Mouse (Mus musculus) lung, postnatal 25 days (tissue): ENCODE measurements around the gene Chek2.

Experiments used
- DNase-seq: peaks from one replicate; pipeline ENCODE4 v3.0.0; 2022; ENCODE audit warnings: low spot score

The Chek2 gene

DNA sequence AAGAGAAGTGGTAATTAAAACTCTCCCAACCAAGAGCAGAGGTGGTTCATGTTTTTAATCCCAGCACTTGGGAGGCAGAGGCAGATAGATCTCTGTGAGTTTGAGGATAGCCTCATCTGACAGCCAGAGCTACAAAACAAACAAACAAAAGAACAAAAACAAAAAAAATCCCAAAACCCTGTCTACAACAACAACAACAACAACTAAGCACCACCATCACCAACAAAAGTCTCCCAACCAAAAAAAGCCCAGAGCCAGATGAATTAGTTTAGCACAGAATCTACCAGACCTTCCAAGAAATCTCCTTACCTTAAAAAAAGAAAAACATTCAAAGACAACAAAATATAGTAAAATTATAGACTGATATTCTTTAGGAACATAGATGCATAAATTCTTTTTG, 60.6 kb downstream of the Chek2 start:
- DNase-seq: no peak

DNA sequence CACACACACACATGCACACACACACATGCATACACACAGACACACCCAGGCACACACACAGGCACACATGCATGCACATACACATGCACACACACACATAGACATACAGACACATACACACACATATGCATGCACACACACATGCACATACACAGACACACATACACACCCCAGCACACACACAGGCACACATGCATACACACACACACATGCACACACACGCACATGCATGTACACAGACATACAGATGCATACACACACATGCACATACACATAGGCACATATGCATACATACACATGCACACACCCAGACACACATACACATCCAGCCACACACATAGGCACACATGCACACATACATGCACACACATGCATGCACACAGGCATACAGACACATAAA, 66.9 kb downstream of the Chek2 start:
- DNase-seq: no peak

DNA sequence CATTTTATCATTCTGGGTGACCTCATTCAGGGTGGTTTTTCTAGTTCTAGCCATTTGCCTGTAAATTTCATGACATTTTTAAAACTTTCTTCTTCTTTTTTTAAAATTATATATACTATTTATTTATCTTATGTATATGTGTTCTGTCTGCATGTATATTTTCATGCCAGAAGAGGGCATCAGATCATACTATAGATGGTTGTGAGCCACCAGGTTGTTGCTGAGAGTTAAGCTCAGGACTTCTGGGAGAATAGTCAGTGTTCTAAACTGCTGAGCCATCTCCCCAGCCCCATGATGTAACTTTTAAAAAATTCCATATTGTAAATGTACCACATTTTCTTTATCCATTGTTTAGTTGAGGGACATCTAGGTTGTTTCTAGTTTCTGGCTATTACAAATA, 69.1 kb downstream of the Chek2 start:
- DNase-seq: no peak

DNA sequence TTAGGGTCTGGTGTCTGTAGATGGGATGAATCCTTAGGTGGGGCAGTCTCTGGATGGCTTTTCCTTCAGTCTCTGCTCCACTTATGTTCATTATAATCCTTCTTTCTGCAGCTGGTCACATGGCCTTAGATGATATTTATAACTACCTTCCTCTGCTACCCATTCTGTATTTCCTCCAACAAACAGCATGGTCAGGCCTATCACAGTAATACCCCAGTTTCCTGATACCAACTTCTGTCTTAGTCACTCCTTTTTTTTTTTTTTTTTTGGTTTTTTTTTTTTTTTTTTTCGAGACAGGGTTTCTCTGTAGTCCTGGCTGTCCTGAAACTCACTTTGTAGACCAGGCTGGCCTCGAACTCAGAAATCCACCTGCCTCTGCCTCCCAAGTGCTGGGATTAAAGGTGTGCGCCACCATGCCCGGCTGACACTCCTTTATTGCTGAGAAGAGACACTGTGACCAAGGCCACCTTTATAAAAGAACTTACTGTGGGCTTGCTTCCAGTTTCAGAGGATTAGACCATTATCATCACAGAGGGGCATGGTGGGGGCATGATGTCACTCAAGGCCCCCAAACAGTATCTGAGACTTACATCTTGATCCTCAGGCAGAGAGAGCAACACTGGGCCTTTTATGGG, 70.3 kb downstream of the Chek2 start:
- no peak for DNase-seq

DNA sequence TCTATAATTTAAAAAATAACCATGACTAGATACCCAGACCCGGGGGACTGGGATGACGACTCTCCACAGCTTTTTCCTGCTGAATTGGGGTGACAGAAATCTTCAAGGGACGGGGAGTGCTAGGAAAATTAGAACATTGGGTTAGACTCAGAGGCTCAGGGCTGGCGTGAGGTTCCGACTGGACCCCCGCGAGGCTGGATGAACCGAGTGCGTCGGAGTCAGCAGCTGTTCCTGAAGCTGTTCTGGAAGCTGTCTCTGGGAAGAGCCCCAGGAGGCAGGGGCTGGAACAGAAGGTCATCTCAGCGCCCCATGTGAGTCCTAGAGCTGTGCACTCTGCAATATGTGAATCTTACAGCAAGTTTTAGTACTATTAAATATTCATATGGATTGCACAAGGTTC, 75.1 kb downstream of the Chek2 start:
- DNase-seq: no peak

DNA sequence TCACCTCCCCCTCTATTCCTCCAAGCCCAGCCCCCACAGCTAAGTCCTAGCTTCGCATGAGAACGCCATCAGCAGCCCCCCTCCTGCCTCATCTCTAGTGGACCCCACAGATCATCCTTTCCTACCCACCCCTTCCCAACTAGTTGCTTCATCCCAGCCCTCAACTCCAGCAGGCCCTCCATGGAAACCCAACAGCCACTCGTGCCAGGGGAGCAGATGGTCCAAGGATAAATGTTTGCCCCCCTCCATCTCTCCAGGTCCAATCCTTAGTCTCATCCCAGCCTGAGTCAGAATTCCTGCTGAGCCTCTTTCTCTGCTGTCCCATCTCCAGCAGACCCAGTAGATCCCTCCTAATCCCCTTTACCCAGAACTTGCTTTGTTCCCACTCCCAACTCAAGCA, 76.5 kb downstream of the Chek2 start:
- DNase-seq: no peak

DNA sequence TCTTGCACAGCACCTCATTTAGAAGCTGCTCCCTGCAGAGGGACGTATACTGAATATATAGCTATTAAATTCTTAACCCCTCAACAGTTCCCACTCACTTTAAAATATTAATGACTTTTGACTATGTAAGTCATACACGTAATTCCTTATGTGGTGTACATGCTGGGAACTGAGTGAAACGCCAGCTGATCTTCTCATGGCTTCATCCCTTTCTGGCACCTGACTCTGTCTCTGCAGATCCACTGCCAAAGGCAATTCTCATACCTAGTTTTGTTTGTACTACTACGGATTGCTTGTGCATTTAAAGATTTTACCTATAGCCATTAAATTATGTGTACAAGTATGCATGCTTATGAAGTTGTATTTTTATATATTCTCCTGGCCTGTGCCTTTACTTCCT, 79.8 kb downstream of the Chek2 start:
- no peak for DNase-seq

DNA sequence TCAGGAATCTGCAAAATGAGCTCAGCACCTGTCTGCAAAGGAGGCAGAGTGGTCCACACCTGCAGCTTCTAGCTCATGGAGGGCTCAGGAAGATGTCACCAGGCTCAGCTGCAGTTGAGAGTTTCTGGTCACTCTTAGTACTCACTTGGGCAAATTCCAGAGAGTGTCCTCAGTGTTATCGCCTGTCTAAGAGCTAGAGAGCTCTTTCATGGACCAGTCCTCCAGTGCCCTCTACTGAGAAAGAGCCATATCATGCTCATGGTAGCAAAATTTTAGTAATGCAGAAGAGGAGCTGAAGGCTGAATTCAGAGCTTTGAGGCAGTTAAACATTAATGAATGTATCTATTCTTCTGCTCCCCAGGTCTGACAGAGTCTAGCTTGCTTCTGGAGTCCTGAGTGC, 83.6 kb downstream of the Chek2 start:
- peak; percentile 23 for DNase-seq
